Mouse (Mus musculus) cortical plate, adult 2 months (tissue): ENCODE data around the gene S1pr4.

Source experiments
- CTCF ChIP-seq: fragments of 200-500 bp; IDR thresholded peaks from 2 replicates; pipeline ENCODE4 v1.5.1; 2011; ENCODE audit warnings: mild to moderate bottlenecking, control low read depth, low read length; ENCODE audit not compliant: insufficient read depth; ENCODE audit errors: extremely low read depth
- POLR2A ChIP-seq: fragments of 200-500 bp; IDR thresholded peaks from 2 replicates; pipeline ENCODE4 v1.6.1; 2011; ENCODE audit warnings: mild to moderate bottlenecking, low read length, control low read depth; ENCODE audit not compliant: insufficient read depth; ENCODE audit errors: extremely low read depth

DNA sequence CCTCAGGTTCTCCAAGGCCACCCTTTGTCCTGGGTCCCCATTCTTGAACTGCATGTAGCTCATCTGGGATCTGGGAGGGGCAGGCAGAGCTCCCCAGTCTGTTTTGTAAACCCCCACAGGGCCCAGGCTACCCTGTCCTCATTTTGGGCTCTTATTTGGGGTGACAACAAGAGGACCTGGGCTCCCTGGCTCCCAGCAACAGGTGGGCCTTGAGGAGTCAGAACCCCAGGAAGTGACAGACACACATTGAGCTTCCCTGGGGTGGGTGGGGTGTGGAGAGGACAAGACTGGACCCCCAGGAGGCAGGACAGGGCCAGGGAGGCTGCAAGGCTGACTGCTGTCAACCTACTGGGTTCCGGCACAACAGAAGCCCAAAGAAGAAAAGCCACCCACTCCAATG, 43.7 kb upstream of the S1pr4 start:
- TF ChIP-seq CTCF (no peak), POLR2A (no peak)
